In genomic region chr14:47529019-47529418, GRCm38 (mm10) we compare ENCODE assay signal across 8 mouse cellular contexts. TPM values are rescaled to one million over a fixed set of nuclear protein-coding genes. Genes with fewer than 3 reads are reported as not detected.
DNase-seq lines count a peak whose midpoint lies in the region; ATAC-seq and TF ChIP-seq lines count a peak whose summit lies in the region.

No protein-coding gene starts in this region.

- no peaks in the 10 kb centered on the region for H3K27me3 ChIP-seq in testis, adult 2 months (ENCODE audit: control insufficient read depth, insufficient read depth, low read length)

- DNase-seq in testis, postnatal 14 days (ENCODE audit: low spot score), result no peak
- peak; percentile 34 for DNase-seq in adrenal gland, adult 8-10 months
- peak; percentile 85 for DNase-seq in embryo, embryonic 10.5 days (ENCODE audit: low spot score)
- DNase-seq in heart, postnatal 4 days, result peak; percentile 67
- DNase-seq in left cerebral cortex, postnatal 4 days, result peak; percentile 35
- DNase-seq in retina, adult 2 months (ENCODE audit: low read depth, low spot score), result peak; percentile 47

- no peaks in the 10 kb centered on the region for H3K4me1 ChIP-seq in testis, adult 2 months (ENCODE audit: control insufficient read depth, insufficient read depth, low read length)

- no peak overlapping the region for H3K27ac ChIP-seq in testis, adult 2 months (ENCODE audit: control insufficient read depth, insufficient read depth, low read depth, low read length)

- H3K4me3 ChIP-seq in testis, adult 2 months (ENCODE audit: control insufficient read depth, low read depth, low read length), result no peak overlapping the region

- peaks cover 3% of the 10 kb centered on the region; the same call in 1 of the 2 replicates for H3K36me3 ChIP-seq in testis, adult 2 months (ENCODE audit: control insufficient read depth, insufficient read depth, low read length)

- intact Hi-C loops in left cerebral cortex, postnatal 4 days (cut with DNase I), result no loop called here

- peak; percentile 52; the same call in 1 of the 2 replicates for TF ChIP-seq CTCF in testis, adult 2 months (IDR thresholded peaks at IDR 0.05; ENCODE audit: control insufficient read depth, insufficient read depth, insufficient replicate concordance, low read depth, low read length)

- TF ChIP-seq POLR2A in testis, adult 2 months (IDR thresholded peaks at IDR 0.05; ENCODE audit: control insufficient read depth, low read depth, low read length), result no peak

- no peak; the same call in 1 of the 2 replicates for ATAC-seq in monocyte, adult 5-6 weeks (replicated peaks; ENCODE audit: insufficient number of reproducible peaks, low FRiP score, low TSS enrichment, poor library complexity, severe bottlenecking)

RNA-seq across cellular contexts. Expression of gene Atg14, which starts 41.4 kb away (rescaled TPM):
- polyA plus RNA-seq in testis, adult 2 months (2012; rRNA removed), result 4.6 and 4.7 TPM in 2 replicates
- total RNA-seq in adrenal gland, adult 8-10 months (2022), result 10 to 100 TPM; 14.2 to 21.5 (median 20.2) TPM
- total RNA-seq in heart, postnatal 4 days (2021), result 1 to 10 TPM; 6.9 to 7.0 TPM
- total RNA-seq in left cerebral cortex, postnatal 4 days (2021), result 10 to 100 TPM; 14.4 to 14.7 TPM
- 9.4 to 17.0 TPM (median 10.1 TPM) in 3 replicates for total RNA-seq in monocyte, adult 5-6 weeks (2017)
